Mouse (Mus musculus): ENCODE results near the gene Zfp526.
A peak's percentile ranks its signal among the peaks of the same experiment; 100 is the strongest.

Gene Zfp526

DNA sequence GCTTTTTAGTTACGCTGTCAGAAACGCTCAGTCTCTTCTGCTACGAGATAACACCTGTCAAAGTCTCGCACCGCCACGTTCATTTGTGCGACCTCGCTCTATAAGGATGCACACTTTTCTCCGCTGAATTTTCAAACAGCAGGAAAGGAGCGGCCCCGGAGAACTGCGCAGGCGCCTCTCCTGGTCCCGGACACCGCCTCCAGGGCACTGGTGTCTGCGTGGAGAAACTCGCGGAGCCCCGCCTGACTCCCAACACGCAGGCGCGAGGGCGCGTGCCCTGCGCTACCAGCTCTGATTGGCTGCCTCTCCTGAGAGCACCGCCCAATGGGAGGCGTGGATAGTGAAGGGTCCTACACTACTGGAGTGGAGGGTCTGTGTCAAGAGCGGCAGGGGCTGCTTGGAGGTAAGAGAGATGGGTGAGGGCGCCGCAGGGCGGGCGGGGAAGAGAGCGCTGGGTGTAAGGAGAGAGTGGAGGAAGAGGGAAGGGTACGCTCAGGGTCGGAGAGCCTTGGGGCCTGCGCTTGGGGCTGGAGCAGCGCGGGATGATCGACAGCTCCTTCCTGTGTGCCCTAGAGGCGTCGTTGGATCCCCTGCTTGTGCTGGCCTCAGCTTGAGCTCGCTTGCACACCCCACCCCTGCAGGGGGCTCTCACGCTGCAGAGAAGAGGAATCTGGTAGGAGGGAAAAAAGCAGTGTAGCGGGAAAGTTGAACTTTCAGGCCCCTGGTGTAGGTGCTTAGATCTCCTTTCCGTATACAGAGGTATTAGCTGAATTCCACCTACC lies at the start of gene Zfp526:
Gene Zfp526 (plus strand): TSS at position 324 of the 782 bp plus-strand sequence.
- peak; percentile 98 to 100 for DNase-seq

DNA sequence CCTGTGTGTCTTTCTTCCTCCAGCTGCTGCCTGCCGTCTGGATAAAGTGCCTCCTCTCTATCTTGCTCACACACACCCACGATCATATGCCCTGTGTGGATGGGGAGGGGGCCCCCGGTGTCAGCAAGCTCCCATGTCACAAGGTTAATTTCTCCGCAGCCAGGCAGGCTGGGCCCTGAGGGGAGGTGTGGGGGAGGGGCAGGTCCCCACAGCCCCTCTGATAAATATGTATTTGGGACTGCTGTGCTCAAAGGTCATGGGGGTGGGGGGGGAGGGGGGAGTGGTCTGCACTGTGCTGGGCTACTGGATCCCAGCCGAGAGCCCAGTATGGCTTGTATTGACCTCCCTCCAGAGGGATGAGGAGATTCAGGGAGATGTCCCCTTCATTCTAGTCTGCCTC lies 48.6 kb upstream of the Zfp526 start:
- no peak for DNase-seq

DNA sequence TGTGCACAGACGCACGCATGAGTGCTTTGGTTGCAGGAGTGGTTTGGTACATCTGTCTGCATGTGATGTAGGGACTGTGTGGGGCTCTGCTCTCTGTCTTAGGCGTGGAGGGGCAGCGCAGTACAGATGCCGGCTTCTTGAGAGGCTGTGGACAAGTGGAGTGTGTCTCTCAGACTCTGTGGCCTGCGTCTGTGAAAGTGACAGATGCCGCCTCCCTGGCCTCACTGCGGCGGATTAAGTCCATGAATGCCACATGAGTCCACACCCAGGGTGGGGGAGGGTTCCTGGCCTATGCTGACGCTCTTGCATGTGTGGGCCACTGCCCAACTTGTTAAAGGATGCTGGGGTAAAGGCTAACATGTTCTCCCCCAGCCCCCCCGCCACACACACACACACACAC lies 46.9 kb upstream of the Zfp526 start:
- DNase-seq = no peak

DNA sequence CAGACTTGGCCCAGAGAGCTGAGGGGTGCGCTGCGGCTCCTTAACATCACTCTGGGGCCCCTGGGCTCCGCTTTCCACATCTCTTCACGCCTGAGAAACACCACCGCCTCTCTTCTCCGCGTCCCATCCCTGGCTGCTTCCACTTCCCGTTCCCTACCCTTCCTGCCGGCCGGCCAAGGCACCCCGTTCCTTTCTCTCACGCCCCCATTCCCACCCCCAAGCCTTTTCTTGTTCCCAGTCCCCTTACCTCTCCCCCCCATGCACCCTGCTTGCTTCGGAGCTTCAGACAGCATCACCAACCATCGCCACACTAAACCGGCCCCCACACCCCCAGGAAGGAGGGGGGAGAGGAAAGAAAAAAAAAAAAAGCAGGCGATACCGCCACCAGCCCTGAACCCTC lies 42.9 kb upstream of the Zfp526 start:
- DNase-seq = no peak

DNA sequence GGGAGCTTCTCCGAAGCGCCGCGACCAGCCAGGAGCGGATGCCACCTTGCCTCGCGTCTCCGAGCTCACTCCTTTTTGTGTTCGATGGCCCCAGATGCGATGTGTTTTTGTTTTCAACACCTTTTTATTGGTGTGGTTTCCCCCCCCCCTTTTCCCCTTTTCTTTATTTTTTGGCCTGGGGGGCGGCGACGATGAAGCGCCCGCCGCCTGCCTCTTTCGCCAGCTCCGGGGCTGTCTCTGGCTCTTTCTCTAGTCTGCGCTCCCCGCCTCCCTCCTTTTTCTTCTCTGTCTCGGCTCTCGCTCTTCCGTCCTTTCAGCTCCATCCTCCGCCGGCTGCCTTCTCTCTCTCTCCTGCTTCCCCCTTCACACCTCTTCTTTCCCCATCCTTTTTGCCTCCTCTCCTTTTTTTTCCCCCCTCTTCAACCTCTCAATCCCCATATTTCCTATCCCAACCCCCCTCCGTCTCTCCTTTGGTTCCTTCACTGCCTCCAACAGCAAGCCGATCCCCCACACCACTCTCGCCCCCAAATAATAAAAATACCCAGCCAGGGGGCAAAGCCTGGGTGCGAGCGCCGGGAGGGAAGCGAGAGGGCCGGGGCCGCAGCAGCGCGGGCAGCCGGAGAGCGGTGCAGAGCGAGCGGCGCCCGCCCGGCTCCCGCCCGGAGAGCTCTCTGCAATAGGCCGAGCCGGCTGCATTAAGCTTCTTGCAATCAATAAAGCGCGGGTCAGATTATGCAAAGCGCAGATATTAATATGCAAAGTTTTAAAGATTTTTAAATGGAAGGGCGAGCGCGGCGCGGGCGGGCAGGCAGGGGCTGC lies 42.2 kb upstream of the Zfp526 start:
- peak in 1 of 2 experiments; percentile 29 for DNase-seq

DNA sequence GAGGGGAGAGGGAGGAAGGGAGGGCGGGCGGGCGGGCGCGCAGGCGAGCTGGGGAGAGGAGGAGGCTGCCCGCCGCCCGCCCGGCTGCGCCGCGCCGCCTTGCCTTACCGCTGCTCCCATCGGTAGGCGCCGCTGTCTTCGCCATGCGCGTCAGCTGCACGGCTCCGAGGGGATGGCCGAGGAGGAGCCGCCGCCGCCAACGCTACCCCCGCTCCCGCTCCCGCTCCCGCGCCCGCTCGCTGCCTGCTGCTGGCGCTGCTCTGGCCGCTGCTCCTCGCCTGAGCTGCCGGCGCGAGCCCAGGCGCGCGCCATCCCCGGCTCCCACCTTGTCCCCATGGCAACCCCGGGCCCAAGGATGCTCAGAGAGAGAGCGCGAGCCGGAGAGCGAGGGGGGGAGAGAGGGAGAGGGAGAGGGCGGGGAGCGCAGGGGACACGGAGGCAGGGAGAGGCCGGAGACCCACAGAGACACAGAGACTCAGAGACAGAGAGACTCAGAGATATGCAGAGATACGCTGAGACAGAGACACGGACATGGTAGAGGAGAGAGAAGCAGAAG lies 41.5 kb upstream of the Zfp526 start, which contains the start of gene Pou2f2:
Gene Pou2f2 (minus strand): TSS at position 121 of the 556 bp plus-strand sequence.
- peak; percentile 80 to 83 for DNase-seq

DNA sequence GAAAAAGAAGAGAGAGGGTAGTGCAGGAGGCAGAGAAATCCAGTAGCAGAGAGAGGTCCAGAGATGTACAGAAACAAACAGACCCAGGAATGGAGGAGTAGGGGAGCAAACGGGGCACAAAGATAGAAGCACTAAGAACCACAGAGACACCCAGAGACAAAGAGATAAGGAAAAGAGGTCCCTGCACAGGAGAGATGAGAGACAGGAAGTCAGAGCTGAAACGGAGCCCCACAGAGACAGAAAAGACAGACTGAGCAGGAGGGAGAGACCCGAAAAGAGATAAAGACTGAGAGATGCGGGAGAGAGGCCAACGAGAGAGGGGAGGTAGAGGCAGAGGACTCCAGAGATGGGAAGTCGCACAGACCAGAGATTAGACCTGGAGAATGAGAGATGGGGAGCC lies 40.7 kb upstream of the Zfp526 start:
- no peak for DNase-seq

DNA sequence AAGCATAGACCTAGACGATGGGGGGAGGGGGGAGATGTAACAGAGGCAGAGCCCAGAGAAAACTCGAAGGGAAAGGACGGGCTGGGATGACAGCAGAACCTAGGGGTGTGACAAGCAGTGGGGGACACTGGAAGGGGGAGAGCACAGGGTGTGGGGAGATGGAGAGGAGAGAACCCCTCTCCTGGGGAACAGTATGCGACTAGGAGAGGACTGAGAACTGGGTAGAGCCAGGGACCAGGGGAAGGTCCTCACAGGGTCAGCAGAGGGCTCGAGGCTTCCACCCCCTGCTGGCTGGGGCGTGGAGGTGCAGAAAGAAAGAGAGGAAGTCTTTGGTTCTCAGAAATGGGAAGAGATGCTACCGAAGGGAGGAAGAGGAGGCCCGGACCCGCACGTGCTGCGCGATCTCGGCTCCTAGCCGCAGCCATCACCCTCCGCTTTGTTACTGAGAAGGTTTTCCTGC lies 39.9 kb upstream of the Zfp526 start:
- DNase-seq = peak; percentile 50 to 59

DNA sequence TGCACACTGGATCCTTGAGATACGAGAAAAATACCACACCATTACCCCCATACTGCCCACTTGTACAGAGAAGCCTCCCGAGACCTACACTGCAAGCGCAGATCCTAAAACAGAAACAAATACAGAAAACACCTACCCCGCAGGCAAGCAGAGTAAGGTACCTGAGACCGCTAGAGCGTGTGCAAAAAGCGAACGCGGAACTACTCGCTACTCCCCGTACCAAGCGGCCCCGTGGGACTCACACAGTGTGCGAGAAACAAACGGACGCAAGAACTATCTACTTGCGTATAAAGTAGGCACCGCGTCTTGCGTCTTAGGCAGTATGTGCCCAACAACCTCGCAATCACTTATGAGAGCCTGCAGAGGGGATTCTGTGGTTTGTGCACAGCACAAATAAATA lies 39.4 kb upstream of the Zfp526 start:
- no peak for DNase-seq

DNA sequence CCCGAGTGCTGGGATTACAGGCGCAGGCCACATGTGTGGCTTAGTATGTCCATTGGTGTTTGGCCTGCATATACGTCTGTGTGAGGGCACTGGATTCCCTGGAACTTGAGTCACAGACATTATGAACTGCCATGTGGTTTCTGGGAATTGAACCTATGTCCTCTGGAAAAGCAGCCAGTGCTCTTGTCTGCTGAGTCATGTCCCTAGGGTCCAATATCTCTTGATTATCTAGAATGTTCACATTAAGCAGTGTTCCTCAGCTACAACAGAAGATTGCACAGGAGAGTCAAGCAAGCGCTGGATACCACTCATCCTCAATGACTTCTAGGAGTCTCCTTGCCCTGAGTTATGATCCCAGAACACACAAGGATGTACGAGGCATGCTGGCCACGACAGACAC lies 37.1 kb upstream of the Zfp526 start:
- no peak for DNase-seq

DNA sequence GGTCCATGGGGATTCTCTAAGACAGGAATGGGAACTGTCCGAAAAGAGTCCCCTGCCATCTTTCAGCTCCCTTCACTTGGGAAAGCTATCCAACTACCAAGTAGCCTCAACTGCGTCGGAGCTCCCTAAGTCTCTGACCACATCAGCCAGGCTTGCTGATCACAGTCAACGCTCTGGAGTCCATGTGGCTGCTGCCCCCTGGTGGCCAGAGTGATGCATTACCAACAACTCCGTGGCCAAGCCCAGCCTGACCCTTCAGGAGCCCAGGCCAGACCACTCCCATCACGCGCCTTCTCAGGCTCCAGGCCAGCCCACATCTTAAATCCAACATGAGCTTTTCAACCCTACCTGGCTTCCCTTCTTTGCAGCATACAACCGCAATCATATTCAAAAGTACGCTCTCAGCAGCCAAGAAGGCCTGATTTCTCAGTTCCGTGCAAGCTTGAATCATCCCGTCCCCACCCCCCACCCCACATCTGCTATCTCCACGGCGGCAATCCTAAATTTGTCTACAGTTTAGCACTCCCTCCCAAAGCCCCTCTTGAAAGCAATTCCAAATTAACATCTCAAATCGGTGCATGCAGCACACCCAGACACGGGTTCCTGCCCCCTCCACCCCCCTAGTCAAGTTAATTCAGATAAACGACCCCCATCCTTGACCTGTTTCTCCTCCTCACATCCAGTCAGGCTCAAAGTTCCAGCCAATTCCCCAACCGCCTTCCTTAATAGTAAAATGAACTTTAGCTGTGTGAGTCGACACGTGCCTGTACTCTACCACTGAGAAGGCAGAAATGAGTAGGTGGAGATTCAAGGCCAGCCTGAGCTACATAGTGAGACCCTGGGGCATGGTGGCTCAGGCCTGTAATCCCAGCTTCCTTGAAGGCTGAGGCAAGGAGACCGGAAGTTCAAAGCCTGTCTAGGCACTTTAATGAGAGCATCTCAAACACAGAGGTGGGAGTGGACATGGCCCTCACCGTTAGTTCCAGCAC lies 33.3 kb upstream of the Zfp526 start:
- DNase-seq = peak; percentile 73 to 80

DNA sequence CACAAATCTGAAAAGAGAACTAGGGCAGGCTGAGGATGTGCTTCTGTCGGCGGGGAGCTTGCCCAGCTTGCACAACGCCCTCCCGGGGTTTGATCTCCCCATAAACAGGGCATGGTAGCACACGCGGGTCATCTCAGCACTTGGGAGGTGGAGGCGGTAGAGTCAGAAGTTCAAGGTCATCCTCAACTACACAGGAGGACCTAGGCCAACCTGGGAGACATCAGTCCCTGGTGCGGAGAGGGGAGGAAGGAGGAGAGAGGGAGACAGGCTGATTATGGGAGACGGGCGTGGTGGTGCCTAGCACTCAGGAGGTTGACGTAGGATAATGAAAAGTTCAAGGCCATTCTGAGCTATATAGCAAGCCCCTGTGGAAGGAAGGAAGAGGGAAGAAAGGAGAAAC lies 30.4 kb upstream of the Zfp526 start:
- no peak for DNase-seq

DNA sequence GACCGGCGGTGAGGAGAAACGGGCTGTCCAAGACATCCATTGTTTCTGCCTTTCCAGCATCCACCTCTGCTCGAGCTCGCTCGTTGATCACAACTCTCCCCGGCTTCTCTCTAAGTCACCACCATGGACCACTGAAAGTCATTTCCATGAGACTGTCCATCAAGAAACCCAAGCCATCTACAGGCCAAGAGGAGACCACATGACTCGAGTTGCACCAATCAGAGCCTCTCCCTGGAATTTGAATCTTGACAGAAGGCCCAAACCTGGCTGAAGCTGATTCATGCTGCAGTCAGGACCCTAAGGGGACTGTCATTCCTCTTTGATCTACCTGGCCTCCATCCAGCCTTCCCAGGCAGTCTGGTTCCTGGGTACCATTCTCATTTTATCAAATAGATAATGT lies 29.1 kb upstream of the Zfp526 start:
- DNase-seq = no peak

DNA sequence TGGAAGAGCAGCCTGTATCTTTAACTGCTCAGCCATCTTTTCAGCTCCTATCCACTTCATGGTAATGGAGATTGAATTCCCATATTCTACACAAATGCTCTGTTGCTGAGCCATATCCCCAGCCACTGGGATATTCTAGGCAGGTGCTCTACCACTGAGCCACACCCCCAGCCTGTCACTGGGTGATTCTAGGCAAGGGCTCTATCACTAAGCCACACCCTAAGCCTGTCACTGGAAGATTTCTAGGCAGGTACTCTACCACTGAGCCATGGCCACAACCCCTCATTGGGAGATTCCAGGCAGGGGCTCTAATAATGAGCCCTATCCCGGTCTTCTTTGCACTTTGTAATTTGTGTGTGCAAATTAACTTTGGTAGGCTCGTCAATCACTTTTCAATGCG lies 26.1 kb upstream of the Zfp526 start:
- DNase-seq = no peak

DNA sequence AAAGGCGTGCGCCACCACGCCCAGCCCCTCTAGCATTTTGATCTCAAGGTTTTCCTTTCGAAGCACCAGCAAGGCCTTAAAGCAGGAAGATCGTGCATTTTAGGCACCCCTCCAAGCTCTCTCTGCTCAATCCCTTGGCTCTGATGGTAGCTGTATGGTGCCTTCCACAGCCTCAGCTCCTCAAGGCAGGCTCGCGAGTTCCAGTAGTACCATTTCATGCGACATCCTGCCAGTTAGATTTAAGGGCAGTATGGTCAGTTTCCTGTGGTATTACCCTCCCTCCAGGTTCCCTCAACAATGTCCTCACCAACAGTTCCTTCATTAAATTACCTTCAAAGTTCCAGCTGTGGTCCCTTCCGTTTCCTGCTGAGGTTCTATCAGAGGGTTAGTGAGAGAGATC lies 25.1 kb upstream of the Zfp526 start:
- no peak for DNase-seq

DNA sequence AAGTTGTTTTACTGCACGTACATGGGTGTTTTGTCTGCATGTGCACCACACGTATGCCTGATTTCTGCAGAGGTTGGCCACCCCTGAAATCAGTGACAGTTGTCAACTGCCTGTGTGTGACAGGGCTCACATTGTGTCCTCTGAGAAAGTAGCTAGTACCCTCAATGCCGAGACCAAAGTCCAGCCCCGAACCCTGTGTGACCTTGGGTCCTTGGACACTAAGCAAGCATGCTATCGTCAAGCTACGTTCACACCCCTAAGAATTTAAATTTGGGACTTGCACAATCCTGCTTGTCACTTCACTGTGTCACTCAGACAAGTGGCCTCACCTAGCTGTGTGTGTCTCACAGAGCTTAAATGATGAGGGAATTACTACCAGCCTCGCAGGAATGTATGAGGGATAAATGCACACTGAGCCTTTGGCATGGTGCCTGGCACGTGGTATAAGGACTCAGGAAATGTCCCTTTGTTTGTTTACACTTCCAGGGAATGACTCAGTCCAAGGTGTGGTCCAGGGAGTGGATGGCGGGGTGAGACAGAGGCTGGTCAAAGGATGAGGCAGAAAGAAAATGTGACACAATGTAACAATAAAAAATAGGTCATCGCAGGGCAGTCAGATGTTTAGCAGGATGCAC lies 23.7 kb upstream of the Zfp526 start:
- no peak for DNase-seq

DNA sequence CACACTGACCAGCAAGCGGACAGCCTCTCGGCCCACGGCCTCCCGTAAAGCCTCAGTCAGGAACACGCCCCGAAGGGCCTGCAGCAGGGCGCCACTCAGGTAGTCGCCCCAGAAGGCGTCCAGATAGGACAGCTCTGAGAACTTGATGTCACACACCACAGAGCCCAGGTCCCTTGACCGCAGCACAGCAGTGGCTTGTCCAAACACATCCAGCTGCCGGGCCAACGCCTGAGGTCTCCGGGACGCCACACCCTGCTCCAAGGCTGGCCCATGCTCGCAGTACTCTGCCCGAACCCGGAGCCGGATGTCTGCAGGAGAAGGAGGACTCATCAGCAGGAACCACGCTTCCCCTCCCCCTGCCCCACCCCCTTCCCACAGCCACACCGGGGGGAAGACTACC lies 17.6 kb upstream of the Zfp526 start:
- peak in 1 of 2 experiments; percentile 42 for DNase-seq

DNA sequence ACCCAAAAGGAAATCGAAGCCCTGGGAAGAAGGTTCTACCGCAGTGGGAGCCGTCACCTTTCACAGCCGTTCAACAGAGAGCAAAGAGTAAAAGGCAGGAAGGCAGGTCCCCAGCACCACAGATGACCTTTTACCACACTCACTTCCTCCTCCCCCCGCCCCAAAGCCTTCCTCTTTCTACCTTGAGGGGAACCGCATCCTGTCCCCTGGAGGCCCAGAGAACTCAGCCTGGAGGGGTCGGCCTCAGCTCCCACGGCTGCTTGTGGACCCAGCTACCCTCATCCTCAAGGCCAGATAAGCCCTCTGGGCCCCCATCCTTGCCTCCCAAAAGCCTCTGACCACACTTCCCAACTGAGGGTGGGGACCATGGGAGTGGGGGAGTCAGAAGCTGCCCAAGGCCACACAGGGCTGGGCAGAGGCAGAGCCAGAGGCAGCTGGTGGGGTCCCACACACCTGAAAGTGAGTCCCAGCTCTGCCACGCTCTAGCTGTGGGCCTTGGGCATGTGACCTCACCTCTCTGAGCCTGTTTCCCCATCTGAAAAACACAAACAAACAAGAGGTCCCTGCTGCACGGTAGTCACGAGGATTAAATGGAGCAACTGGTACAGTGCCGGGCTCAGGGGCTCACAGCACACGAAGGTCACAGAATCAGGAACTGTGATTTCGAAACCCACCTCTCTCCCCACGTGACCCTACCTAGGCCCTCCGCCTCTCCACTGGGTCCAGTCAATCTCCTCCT lies 15.7 kb upstream of the Zfp526 start:
- DNase-seq = peak; percentile 79 to 85

DNA sequence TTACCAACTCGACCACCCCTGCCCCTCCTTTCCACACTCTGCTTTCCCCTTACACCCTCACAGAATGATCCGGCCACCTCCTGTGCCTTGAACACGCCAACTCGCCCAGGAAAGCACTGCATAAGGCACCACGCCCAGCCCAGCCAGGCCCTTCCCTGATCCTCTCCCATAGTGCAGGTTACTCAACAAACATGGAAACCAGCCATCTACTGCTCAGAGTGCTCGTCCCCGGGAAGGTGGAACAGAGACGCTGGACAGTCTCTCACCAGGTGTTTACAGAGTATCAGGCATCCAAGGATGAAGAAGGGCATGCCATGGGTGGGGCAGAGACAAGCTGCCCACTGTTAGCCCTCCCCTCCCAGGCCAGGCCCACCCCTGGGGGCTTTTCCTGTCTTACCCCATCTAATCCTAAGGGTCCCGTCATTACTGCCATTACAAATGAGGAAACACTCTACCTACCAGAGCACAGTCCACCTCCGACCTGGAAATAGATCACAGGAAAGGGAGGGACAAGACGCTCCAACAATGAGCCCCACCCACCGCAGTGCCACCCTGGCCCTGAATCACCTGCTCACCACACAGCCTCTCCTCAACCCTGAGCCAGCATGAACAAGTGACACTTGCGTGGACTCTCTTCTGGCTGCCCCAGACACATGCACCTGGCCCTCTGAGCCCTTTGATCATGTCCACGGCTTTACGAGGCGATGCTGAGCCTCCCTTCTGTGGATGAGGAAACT lies 15.0 kb upstream of the Zfp526 start:
- DNase-seq = peak in 1 of 2 experiments; percentile 23

DNA sequence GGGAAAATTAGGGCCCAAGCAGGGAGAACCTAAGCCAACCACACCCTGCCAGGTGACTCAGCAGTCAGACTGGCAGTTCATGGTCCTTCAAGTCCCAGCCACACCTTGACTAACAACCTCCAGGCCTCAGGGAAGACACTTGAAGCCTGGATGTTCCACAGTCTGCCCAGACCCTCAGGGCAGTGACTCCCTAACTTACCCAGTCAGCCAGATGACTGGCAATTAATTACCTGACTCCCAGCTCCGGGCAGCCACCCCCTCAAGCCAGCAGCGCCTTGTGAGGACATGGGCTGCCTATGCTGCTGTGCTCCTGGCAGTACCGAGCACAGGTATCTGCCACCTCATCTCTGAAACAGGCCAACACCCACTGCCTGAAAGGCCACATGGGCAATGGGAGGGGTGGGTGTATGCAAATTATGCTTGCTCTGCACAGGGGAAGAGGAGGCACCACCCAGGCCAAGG lies 12.0 kb upstream of the Zfp526 start:
- DNase-seq = no peak
